Mouse (Mus musculus): Measurements from ENCODE around the gene Zfand3. TPM values are rescaled to one million over a fixed set of nuclear protein-coding genes. Genes with fewer than 3 reads are reported as not detected.

Zfand3 gene
- polyA plus RNA-seq, 1 experiment from 2014 or later = 116 TPM

GRCm38 (mm10) chr17:30149911-30150310 lies 145.4 kb downstream of the Zfand3 start:
- H3K36me3 ChIP-seq (ENCODE audit: inconsistent target) = 0 out of 2 replicates have a peak, but pooled peaks cover 5% of the 10 kb centered on the region
- H3K27ac ChIP-seq = no peak overlapping the region
- no peak overlapping the region for H3K4me3 ChIP-seq (ENCODE audit: inconsistent target)
- peaks cover 55% of the 10 kb centered on the region; the same call in 1 of the 2 replicates for H3K79me2 ChIP-seq (ENCODE audit: inconsistent target)
- 99% methylated on average over 6 of the region's 6 CpGs for WGBS (ENCODE audit: missing documents)

GRCm38 (mm10) chr17:30154144-30154543 lies 149.6 kb downstream of the Zfand3 start:
- 90% methylated on average over 4 of the region's 4 CpGs for WGBS (ENCODE audit: missing documents)
- 0 out of 2 replicates have a peak, but pooled peaks cover 5% of the 10 kb centered on the region for H3K36me3 ChIP-seq (ENCODE audit: inconsistent target)
- H3K27ac ChIP-seq = no peak overlapping the region
- H3K4me3 ChIP-seq (ENCODE audit: inconsistent target) = no peak overlapping the region
- peaks cover 15% of the 10 kb centered on the region; the same call in 1 of the 2 replicates for H3K79me2 ChIP-seq (ENCODE audit: inconsistent target)

DNA sequence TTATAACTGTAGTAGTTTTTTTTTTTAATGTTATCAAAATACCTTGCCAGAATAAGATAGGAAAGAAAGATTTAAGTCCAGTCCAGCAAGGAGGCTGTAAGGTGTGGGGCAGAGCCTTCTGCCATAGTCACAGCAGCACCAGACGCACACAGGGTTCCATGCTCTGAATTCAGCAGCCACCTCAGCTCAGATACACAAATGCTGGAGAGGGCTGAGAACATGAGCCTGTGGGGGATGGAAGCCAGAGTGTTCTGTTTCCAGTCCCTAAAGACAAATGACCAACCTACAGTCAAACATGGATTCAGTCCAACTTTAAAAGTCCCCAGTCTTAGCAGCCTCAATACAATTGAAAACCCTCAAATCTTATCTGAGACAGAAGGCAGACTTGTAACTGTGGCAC lies 150.3 kb downstream of the Zfand3 start:
- Histone ChIP-seq H3K79me2 (ENCODE audit: inconsistent target) (peaks cover 12% of the 10 kb centered on the region; the same call in 1 of the 2 replicates), H3K4me3 (ENCODE audit: inconsistent target) (no peak overlapping the region), H3K36me3 (ENCODE audit: inconsistent target) (0 out of 2 replicates have a peak, but pooled peaks cover 5% of the 10 kb centered on the region), H3K27ac (no peak overlapping the region)
- WGBS (ENCODE audit: missing documents) = 93% methylated on average over 1 of the region's 1 CpGs

DNA sequence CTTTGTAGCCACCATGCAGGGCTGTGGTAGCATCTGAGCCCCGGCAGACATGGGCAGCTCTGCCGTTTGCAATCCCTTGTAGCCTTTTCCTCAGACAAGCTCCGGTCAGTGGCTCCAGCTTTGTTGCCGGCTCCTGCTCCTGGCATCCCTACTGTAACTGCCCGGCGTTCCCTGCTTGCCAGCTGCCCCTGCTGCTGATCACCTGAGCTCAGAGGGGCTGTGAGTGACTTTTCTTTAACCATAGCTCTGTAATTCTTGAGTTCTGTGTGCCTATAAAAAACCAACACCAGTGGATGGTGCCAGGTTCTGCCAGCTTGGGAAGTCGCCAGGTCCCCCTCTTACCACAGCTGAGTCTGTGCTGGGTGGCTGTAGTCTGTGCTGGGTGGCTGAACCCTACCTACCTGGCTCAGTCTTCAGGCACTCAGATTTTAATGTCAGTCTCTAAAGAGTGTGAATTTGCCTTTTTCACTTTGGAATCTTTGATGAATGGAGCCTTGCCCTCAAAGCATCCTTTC lies 150.9 kb downstream of the Zfand3 start:
- peaks cover 13% of the 10 kb centered on the region; the same call in 1 of the 2 replicates for H3K79me2 ChIP-seq (ENCODE audit: inconsistent target)
- no peak overlapping the region for H3K4me3 ChIP-seq (ENCODE audit: inconsistent target)
- H3K36me3 ChIP-seq (ENCODE audit: inconsistent target) = 0 out of 2 replicates have a peak, but pooled peaks cover 5% of the 10 kb centered on the region
- 99% methylated on average over 7 of the region's 7 CpGs for WGBS (ENCODE audit: missing documents)
- no peak overlapping the region for H3K27ac ChIP-seq

GRCm38 (mm10) chr17:30158419-30159108 lies 154.0 kb downstream of the Zfand3 start:
- Histone ChIP-seq H3K79me2 (ENCODE audit: inconsistent target) (peaks cover 23% of the 10 kb centered on the region; the same call in 1 of the 2 replicates), H3K4me3 (ENCODE audit: inconsistent target) (no peak overlapping the region), H3K27ac (no peak overlapping the region), H3K36me3 (ENCODE audit: inconsistent target) (no peaks in the 10 kb centered on the region)
- 97% methylated on average over 10 of the region's 10 CpGs for WGBS (ENCODE audit: missing documents)

- Histone ChIP-seq H3K4me3 (ENCODE audit: inconsistent target) (no peak overlapping the region), H3K79me2 (ENCODE audit: inconsistent target) (peaks cover 30% of the 10 kb centered on the region; the same call in 1 of the 2 replicates), H3K27ac (no peak overlapping the region), H3K36me3 (ENCODE audit: inconsistent target) (no peaks in the 10 kb centered on the region)
- WGBS (ENCODE audit: missing documents) = 73% methylated on average over 5 of the region's 5 CpGs
These were observed 154.8 kb downstream of the Zfand3 start for GRCm38 (mm10) chr17:30159341-30159740.

GRCm38 (mm10) chr17:30160823-30161432 lies 156.4 kb downstream of the Zfand3 start:
- no peak overlapping the region for H3K4me3 ChIP-seq (ENCODE audit: inconsistent target)
- 94% methylated on average over 14 of the region's 14 CpGs for WGBS (ENCODE audit: missing documents)
- no peaks in the 10 kb centered on the region for H3K36me3 ChIP-seq (ENCODE audit: inconsistent target)

DNA sequence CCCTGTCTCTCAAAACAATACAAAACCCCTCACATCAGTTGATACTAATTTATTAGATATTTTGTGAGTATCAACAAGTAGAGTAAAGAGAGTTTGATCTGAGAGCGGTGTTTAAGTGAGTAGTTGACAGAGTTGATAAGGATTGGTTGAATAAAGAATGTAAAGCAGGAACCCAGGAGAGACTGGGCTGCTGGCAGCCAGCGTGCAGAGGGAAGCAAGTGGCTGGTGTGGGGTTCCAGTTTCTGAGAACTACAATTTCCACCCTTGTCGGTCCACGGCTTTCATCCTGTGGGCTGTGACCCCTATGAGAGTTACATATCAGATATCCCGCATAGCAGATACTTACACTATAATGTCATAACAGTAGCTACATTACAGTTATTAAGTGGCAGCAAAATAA lies 158.4 kb downstream of the Zfand3 start:
- no peak overlapping the region for H3K27ac ChIP-seq
- WGBS (ENCODE audit: missing documents) = 32% methylated on average over 5 of the region's 5 CpGs
- H3K4me3 ChIP-seq (ENCODE audit: inconsistent target) = no peak overlapping the region
- peaks cover 59% of the 10 kb centered on the region; the same call in 1 of the 2 replicates for H3K79me2 ChIP-seq (ENCODE audit: inconsistent target)
- no peaks in the 10 kb centered on the region for H3K36me3 ChIP-seq (ENCODE audit: inconsistent target)

More at GRCm38 (mm10) chr17:30160823-30161432, 156.4 kb downstream of the Zfand3 start:
- Histone ChIP-seq H3K79me2 (ENCODE audit: inconsistent target) (peaks cover 46% of the 10 kb centered on the region; the same call in 1 of the 2 replicates), H3K27ac (no peak overlapping the region)

GRCm38 (mm10) chr17:30163793-30164192 lies 159.3 kb downstream of the Zfand3 start:
- H3K79me2 ChIP-seq (ENCODE audit: inconsistent target) = peaks cover 61% of the 10 kb centered on the region; the same call in 1 of the 2 replicates
- no peaks in the 10 kb centered on the region for H3K36me3 ChIP-seq (ENCODE audit: inconsistent target)
- 90% methylated on average over 6 of the region's 6 CpGs for WGBS (ENCODE audit: missing documents)
- no peak overlapping the region for H3K4me3 ChIP-seq (ENCODE audit: inconsistent target)
- H3K27ac ChIP-seq = no peak overlapping the region

DNA sequence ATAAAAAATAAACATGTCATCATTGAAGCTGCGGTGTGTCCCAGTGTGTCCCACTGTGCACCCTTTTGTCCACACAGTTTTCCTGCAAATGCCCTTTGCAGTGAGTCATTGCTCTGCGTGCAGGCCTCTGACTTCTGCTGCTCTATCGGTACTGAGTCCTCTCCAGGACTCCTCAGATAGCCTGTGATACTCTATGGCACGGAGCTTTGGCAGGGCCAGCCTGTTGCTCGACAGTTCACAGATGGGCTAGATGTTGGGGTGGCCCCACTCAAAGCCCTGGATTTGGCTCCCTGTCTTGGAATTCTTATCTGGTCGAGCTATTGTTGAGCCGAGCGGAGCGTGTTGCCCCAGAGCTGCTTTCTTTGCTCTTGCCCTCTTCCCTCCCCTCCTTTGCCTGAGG lies 160.3 kb downstream of the Zfand3 start:
- Histone ChIP-seq H3K79me2 (ENCODE audit: inconsistent target) (peaks cover 63% of the 10 kb centered on the region; the same call in 1 of the 2 replicates), H3K36me3 (ENCODE audit: inconsistent target) (no peaks in the 10 kb centered on the region), H3K4me3 (ENCODE audit: inconsistent target) (no peak overlapping the region), H3K27ac (no peak overlapping the region)
- 95% methylated on average over 9 of the region's 9 CpGs for WGBS (ENCODE audit: missing documents)

DNA sequence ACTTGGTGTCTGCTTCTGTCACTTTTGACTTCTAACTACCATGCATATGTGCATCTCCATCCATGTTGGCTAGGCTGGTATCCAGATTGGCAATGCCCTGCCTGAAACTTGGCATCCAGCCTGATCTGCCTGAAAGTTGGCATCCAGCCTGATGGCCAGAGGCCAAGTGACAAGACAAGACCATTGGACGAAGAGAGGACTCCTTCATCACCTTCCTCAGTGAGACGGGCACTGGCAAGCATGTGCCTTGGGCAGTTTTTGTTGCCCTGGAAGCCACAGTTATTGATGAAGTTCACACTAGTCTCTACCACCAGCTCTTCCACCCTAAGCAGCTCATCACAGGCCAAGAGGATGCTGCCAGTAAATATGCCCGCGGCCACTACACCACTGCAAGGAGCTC lies 172.9 kb downstream of the Zfand3 start:
- Histone ChIP-seq H3K27ac (no peak overlapping the region), H3K79me2 (ENCODE audit: inconsistent target) (peaks cover 13% of the 10 kb centered on the region; the same call in 1 of the 2 replicates), H3K36me3 (ENCODE audit: inconsistent target) (no peaks in the 10 kb centered on the region), H3K4me3 (ENCODE audit: inconsistent target) (no peak overlapping the region)
- 96% methylated on average over 4 of the region's 4 CpGs for WGBS (ENCODE audit: missing documents)

GRCm38 (mm10) chr17:30178402-30178801 lies 173.9 kb downstream of the Zfand3 start:
- WGBS (ENCODE audit: missing documents) = 100% methylated on average over 1 of the region's 1 CpGs
- no peak overlapping the region for H3K27ac ChIP-seq
- H3K4me3 ChIP-seq (ENCODE audit: inconsistent target) = no peak overlapping the region
- no peaks in the 10 kb centered on the region for H3K36me3 ChIP-seq (ENCODE audit: inconsistent target)
- peaks cover 18% of the 10 kb centered on the region; the same call in 1 of the 2 replicates for H3K79me2 ChIP-seq (ENCODE audit: inconsistent target)

- peaks cover 36% of the 10 kb centered on the region; the same call in 1 of the 2 replicates for H3K79me2 ChIP-seq (ENCODE audit: inconsistent target)
- H3K36me3 ChIP-seq (ENCODE audit: inconsistent target) = no peaks in the 10 kb centered on the region
- no peak overlapping the region for H3K27ac ChIP-seq
- no peak overlapping the region for H3K4me3 ChIP-seq (ENCODE audit: inconsistent target)
- 93% methylated on average over 6 of the region's 6 CpGs for WGBS (ENCODE audit: missing documents)
These were observed 175.7 kb downstream of the Zfand3 start for GRCm38 (mm10) chr17:30180197-30180596.

DNA sequence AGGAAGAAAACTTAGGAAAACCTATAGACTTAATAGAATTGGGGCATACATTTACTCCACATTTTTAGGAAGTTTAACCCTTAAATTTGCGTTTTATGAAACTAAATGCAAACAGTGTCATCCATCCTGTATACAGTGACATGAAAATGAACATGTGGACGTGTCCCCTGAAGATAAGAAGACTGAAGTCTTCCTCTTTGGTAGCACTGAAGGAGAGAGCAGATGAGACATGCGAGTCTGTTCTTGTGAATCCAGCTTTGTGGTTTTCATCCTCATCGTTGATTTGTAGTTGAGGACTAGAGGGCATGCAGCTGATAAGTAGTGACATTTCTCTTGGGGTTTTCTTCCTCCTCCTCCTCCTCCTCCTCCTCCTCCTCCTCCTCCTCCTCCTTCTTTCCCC lies 177.0 kb downstream of the Zfand3 start:
- Histone ChIP-seq H3K4me3 (ENCODE audit: inconsistent target) (no peak overlapping the region), H3K36me3 (ENCODE audit: inconsistent target) (no peaks in the 10 kb centered on the region), H3K27ac (no peak overlapping the region), H3K79me2 (ENCODE audit: inconsistent target) (peaks cover 37% of the 10 kb centered on the region; the same call in 1 of the 2 replicates)
- WGBS (ENCODE audit: missing documents) = 72% methylated on average over 4 of the region's 4 CpGs

DNA sequence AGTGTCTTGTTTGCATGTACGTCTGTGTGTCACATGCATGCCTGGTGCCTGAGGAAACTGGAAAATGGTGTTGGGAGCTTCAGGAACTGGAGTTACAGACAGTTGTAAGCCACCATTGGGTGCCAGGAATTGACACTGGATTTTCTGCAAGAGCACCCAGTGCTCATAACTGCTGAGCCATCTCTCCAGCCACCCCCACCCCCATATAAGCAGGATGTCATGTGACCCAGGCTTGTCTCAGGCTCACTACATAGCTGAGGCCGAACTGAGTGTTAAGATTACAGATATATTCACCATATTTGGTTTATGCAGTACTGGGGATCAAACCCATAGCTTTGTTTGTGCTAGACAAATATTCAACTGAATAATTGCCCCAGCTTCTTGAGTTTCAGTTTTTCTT lies 177.5 kb downstream of the Zfand3 start:
- Histone ChIP-seq H3K36me3 (ENCODE audit: inconsistent target) (no peaks in the 10 kb centered on the region), H3K79me2 (ENCODE audit: inconsistent target) (peaks cover 40% of the 10 kb centered on the region; the same call in 1 of the 2 replicates), H3K4me3 (ENCODE audit: inconsistent target) (no peak overlapping the region), H3K27ac (no peak overlapping the region)
- WGBS (ENCODE audit: missing documents) = 95% methylated on average over 2 of the region's 2 CpGs

Data from macrophage (primary cell).